Mouse (Mus musculus): Measurements from ENCODE around the gene Mtfr1l.

The Mtfr1l gene

GRCm38 (mm10) chr4:134485151-134485900 lies 49.9 kb downstream of the Mtfr1l start:
- no peak for DNase-seq

GRCm38 (mm10) chr4:134484231-134484630 lies 51.0 kb downstream of the Mtfr1l start:
- DNase-seq: no peak

GRCm38 (mm10) chr4:134483696-134484095 lies 51.5 kb downstream of the Mtfr1l start:
- peak; percentile 65 for DNase-seq

GRCm38 (mm10) chr4:134483078-134483688 lies 52.0 kb downstream of the Mtfr1l start:
- no peak for DNase-seq

GRCm38 (mm10) chr4:134482442-134482841 lies 52.7 kb downstream of the Mtfr1l start:
- no peak for DNase-seq

GRCm38 (mm10) chr4:134481270-134481669 lies 53.9 kb downstream of the Mtfr1l start:
- DNase-seq: no peak

- peak; percentile 87 for DNase-seq
These were observed 54.3 kb downstream of the Mtfr1l start for GRCm38 (mm10) chr4:134480864-134481263.

- no peak for DNase-seq
These were observed 55.3 kb downstream of the Mtfr1l start for GRCm38 (mm10) chr4:134479839-134480238.

- peak; percentile 95 for DNase-seq
These were observed 57.2 kb downstream of the Mtfr1l start for GRCm38 (mm10) chr4:134478031-134478430.

GRCm38 (mm10) chr4:134476899-134477298 lies 58.3 kb downstream of the Mtfr1l start:
- DNase-seq: no peak
